Mouse (Mus musculus) common myeloid progenitor, adult 5-6 weeks (primary cell): ENCODE measurements around the gene Clcnka. TPM values are rescaled to one million over a fixed set of nuclear protein-coding genes. Genes with fewer than 3 reads are reported as not detected.
A peak's percentile ranks its signal among the peaks of the same experiment; 100 is the strongest.

Experiments
- ATAC-seq: replicated peaks from 2 replicates; pipeline ENCODE4 v1.8.0; 2016; ENCODE audit warnings: low read depth, mild to moderate bottlenecking, moderate TSS enrichment, inconsistent platforms; ENCODE audit not compliant: poor library complexity, severe bottlenecking
- total RNA-seq: library from RNA; stranded (forward); fragments of 200-1000, 187-1606 nt; gene quantifications from 2 replicates; pipeline ENCODE4 v1.2.3, GENCODE M21; 2017

The Clcnka gene
- not detected in 2 replicates for total RNA-seq

- no peak for ATAC-seq
Measured at GRCm38 (mm10) chr4:141398545-141398944, at the start of gene Clcnka. Gene Clcnka, minus strand, starts transcription at chr4:141398724.

- ATAC-seq = no peak
Measured at GRCm38 (mm10) chr4:141446211-141446610, 47.7 kb upstream of the Clcnka start.

- ATAC-seq = no peak
Measured at GRCm38 (mm10) chr4:141445328-141445720, 46.8 kb upstream of the Clcnka start.

GRCm38 (mm10) chr4:141444451-141445327 lies 46.2 kb upstream of the Clcnka start, which contains the start of gene Zbtb17:
Gene Zbtb17, plus strand, starts transcription at chr4:141444654.
- peak; percentile 93 for ATAC-seq

GRCm38 (mm10) chr4:141443641-141444429 lies 45.3 kb upstream of the Clcnka start:
- ATAC-seq = no peak

GRCm38 (mm10) chr4:141440877-141441276 lies 42.4 kb upstream of the Clcnka start:
- ATAC-seq = no peak

GRCm38 (mm10) chr4:141439083-141439803 lies 40.7 kb upstream of the Clcnka start:
- ATAC-seq = no peak

- no peak for ATAC-seq
Measured at GRCm38 (mm10) chr4:141435974-141436373, 37.5 kb upstream of the Clcnka start, which contains the start of gene Srarp. Gene Srarp, minus strand, starts transcription at chr4:141436105.

- ATAC-seq = no peak
Measured at GRCm38 (mm10) chr4:141433191-141433590, 34.7 kb upstream of the Clcnka start.

GRCm38 (mm10) chr4:141432666-141433065 lies 34.1 kb upstream of the Clcnka start:
- no peak for ATAC-seq

- peak; percentile 94 for ATAC-seq
Measured at GRCm38 (mm10) chr4:141430997-141431396, 32.5 kb upstream of the Clcnka start.

- no peak for ATAC-seq
Measured at GRCm38 (mm10) chr4:141429847-141430246, 31.3 kb upstream of the Clcnka start.

GRCm38 (mm10) chr4:141429381-141429780 lies 30.9 kb upstream of the Clcnka start:
- ATAC-seq = no peak

GRCm38 (mm10) chr4:141427921-141428320 lies 29.4 kb upstream of the Clcnka start:
- ATAC-seq = no peak

- no peak for ATAC-seq
Measured at GRCm38 (mm10) chr4:141426796-141427745, 28.5 kb upstream of the Clcnka start.

GRCm38 (mm10) chr4:141425484-141426479 lies 27.3 kb upstream of the Clcnka start:
- ATAC-seq = peak; percentile 71

- no peak for ATAC-seq
Measured at GRCm38 (mm10) chr4:141423691-141424431, 25.3 kb upstream of the Clcnka start.
